Mouse (Mus musculus) monocyte, adult 5-6 weeks (primary cell): ENCODE results near the gene Elovl1. TPM values are rescaled to one million over a fixed set of nuclear protein-coding genes. Genes with fewer than 3 reads are reported as not detected.

ENCODE experiments used
- ATAC-seq: fragments of 153-309, 156-312 bp; replicated peaks from 2 replicates; pipeline ENCODE4 v1.8.0; 2017; ENCODE audit warnings: mild to moderate bottlenecking; ENCODE audit not compliant: low TSS enrichment, insufficient number of reproducible peaks, severe bottlenecking, poor library complexity, low FRiP score
- total RNA-seq: library from RNA; stranded (forward); fragments of 200-1000, 200-491, 200-594 nt; gene quantifications from 3 replicates; pipeline ENCODE4 v1.2.3, GENCODE M21; 2017

Elovl1 gene
- total RNA-seq, result 47.0 to 63.4 TPM (median 61.8 TPM) in 3 replicates

- ATAC-seq, result peak; percentile 84
These were observed at the start of gene Elovl1 for GRCm38 (mm10) chr4:118427768-118428451. TSS of gene Elovl1 (plus strand) at chr4:118428093.

- ATAC-seq, result no peak
These were observed 44.6 kb upstream of the Elovl1 start for GRCm38 (mm10) chr4:118383271-118383670.

- no peak for ATAC-seq
These were observed 40.6 kb upstream of the Elovl1 start for GRCm38 (mm10) chr4:118387316-118387715.

GRCm38 (mm10) chr4:118390146-118390545 lies 37.7 kb upstream of the Elovl1 start:
- ATAC-seq, result no peak

- no peak for ATAC-seq
These were observed 33.4 kb upstream of the Elovl1 start for GRCm38 (mm10) chr4:118394505-118394904.

GRCm38 (mm10) chr4:118395289-118395688 lies 32.6 kb upstream of the Elovl1 start:
- ATAC-seq, result no peak

GRCm38 (mm10) chr4:118396433-118396832 lies 31.5 kb upstream of the Elovl1 start:
- no peak for ATAC-seq

GRCm38 (mm10) chr4:118398400-118398799 lies 29.5 kb upstream of the Elovl1 start:
- no peak for ATAC-seq

- no peak for ATAC-seq
These were observed 26.5 kb upstream of the Elovl1 start for GRCm38 (mm10) chr4:118401421-118401820.

GRCm38 (mm10) chr4:118401918-118402317 lies 26.0 kb upstream of the Elovl1 start:
- no peak for ATAC-seq

GRCm38 (mm10) chr4:118402701-118403100 lies 25.2 kb upstream of the Elovl1 start:
- ATAC-seq, result no peak

GRCm38 (mm10) chr4:118409142-118409900 lies 18.6 kb upstream of the Elovl1 start, which contains the start of the genes Szt2 and Med8:
TSS of gene Szt2 (minus strand) at chr4:118409273.
TSS of gene Med8 (plus strand) at chr4:118409337.
- ATAC-seq, result peak; percentile 97

GRCm38 (mm10) chr4:118410871-118411270 lies 17.0 kb upstream of the Elovl1 start:
- no peak for ATAC-seq

GRCm38 (mm10) chr4:118413553-118413952 lies 14.3 kb upstream of the Elovl1 start:
- ATAC-seq, result no peak

- no peak for ATAC-seq
These were observed 12.1 kb upstream of the Elovl1 start for GRCm38 (mm10) chr4:118415779-118416178.

GRCm38 (mm10) chr4:118416329-118416728 lies 11.6 kb upstream of the Elovl1 start:
- ATAC-seq, result no peak

GRCm38 (mm10) chr4:118417112-118417797 lies 10.6 kb upstream of the Elovl1 start:
- no peak for ATAC-seq

GRCm38 (mm10) chr4:118421384-118421783 lies 6.5 kb upstream of the Elovl1 start:
- ATAC-seq, result no peak

- no peak for ATAC-seq
These were observed 3.2 kb upstream of the Elovl1 start for GRCm38 (mm10) chr4:118424541-118425160.
